Mouse (Mus musculus): ENCODE data around the gene Abl1. TPM values are rescaled to one million over a fixed set of nuclear protein-coding genes. Genes with fewer than 3 reads are reported as not detected.
A peak's percentile ranks its signal among the peaks of the same experiment; 100 is the strongest.

Abl1 gene
- polyA plus RNA-seq, 1 experiment: 28.0 TPM

GRCm38 (mm10) chr2:31827877-31828276 is 139.7 kb downstream of the Abl1 start:
- H3K79me2 ChIP-seq (ENCODE audit: control insufficient read depth, insufficient read depth): no peaks in the 10 kb centered on the region
- no peak overlapping the region for H3ac ChIP-seq (ENCODE audit: control insufficient read depth, insufficient read length)
- H3K36me3 ChIP-seq (ENCODE audit: control insufficient read depth, insufficient read depth): no peaks in the 10 kb centered on the region
- no peak overlapping the region for H3K4me3 ChIP-seq
- peaks cover 18% of the 10 kb centered on the region for H3K27me3 ChIP-seq (ENCODE audit: control insufficient read depth, insufficient read depth, insufficient read length)
- H3K4me2 ChIP-seq (ENCODE audit: low read depth): no peak overlapping the region
- TF ChIP-seq POLR2AphosphoS2 (IDR thresholded peaks at IDR 0.05; ENCODE audit: insufficient read length, low read depth): no peak
- TF ChIP-seq USF1 (IDR thresholded peaks at IDR 0.05; ENCODE audit: low read depth): no peak
- no peak for TF ChIP-seq TCF12 (IDR thresholded peaks at IDR 0.05; ENCODE audit: insufficient read depth, poor library complexity, severe bottlenecking)
- no peak for TF ChIP-seq CEBPB (IDR thresholded peaks at IDR 0.05; ENCODE audit: insufficient read depth, poor library complexity, severe bottlenecking)
- no peak for TF ChIP-seq MAX (IDR thresholded peaks at IDR 0.05; ENCODE audit: low read depth)
- no peak for TF ChIP-seq MYOD1 (IDR thresholded peaks at IDR 0.05; ENCODE audit: control insufficient read depth in 1 of 3, insufficient read length in 2 of 3, low read depth in 2 of 3)
- TF ChIP-seq SRF (IDR thresholded peaks at IDR 0.05; ENCODE audit: control insufficient read depth, insufficient read length, low read depth): no peak

DNA sequence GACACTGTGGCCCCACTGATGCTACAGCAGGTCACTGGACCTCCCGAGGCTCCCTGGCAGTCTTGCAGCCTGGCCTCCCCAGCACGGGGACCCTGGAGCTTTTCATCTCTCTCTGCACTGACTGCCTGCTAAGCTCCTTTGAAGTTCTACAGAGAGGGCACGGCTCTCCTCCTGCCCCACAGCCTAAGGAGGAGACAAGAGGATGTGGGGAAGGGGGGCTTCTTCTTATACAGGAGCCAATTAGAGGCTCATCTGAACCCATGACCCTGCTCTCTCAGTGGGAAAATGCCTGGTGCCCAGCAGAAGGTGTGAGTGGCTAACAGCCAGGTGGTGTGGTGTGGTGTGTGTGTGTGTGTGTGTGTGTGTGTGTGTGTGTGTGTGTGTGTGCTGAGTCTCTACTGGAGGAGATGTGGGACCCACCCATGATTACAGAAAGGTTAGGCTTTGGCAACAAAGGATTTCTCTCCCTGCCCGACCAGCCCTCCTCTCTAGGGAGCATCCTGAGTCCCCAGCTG is 140.2 kb downstream of the Abl1 start:
- H3K4me3 ChIP-seq: no peak overlapping the region
- no peak overlapping the region for H3ac ChIP-seq (ENCODE audit: control insufficient read depth, insufficient read length)
- TF ChIP-seq POLR2AphosphoS2 (IDR thresholded peaks at IDR 0.05; ENCODE audit: insufficient read length, low read depth): no peak
- H3K36me3 ChIP-seq (ENCODE audit: control insufficient read depth, insufficient read depth): no peaks in the 10 kb centered on the region
- no peaks in the 10 kb centered on the region for H3K79me2 ChIP-seq (ENCODE audit: control insufficient read depth, insufficient read depth)
- H3K4me2 ChIP-seq (ENCODE audit: low read depth): no peak overlapping the region
- peaks cover 18% of the 10 kb centered on the region for H3K27me3 ChIP-seq (ENCODE audit: control insufficient read depth, insufficient read depth, insufficient read length)

- H3K36me3 ChIP-seq (ENCODE audit: control insufficient read depth, insufficient read depth): no peaks in the 10 kb centered on the region
- H3K4me3 ChIP-seq: no peak overlapping the region
- peaks cover 24% of the 10 kb centered on the region for H3K27me3 ChIP-seq (ENCODE audit: control insufficient read depth, insufficient read depth, insufficient read length)
- H3K79me2 ChIP-seq (ENCODE audit: control insufficient read depth, insufficient read depth): no peaks in the 10 kb centered on the region
- no peak overlapping the region for H3K4me2 ChIP-seq (ENCODE audit: low read depth)
- TF ChIP-seq SRF (IDR thresholded peaks at IDR 0.05; ENCODE audit: control insufficient read depth, insufficient read length, low read depth) (no peak), TCF3 (IDR thresholded peaks at IDR 0.05; ENCODE audit: insufficient read length, low read depth) (no peak), MAX (IDR thresholded peaks at IDR 0.05; ENCODE audit: low read depth) (no peak), CEBPB (IDR thresholded peaks at IDR 0.05; ENCODE audit: insufficient read depth, poor library complexity, severe bottlenecking) (no peak), POLR2AphosphoS2 (IDR thresholded peaks at IDR 0.05; ENCODE audit: insufficient read length, low read depth) (no peak), POLR2A (IDR thresholded peaks at IDR 0.05; ENCODE audit: insufficient read length, low read depth) (no peak), REST (IDR thresholded peaks at IDR 0.05; ENCODE audit: insufficient read depth, insufficient read length) (no peak), TCF12 (IDR thresholded peaks at IDR 0.05; ENCODE audit: insufficient read depth, poor library complexity, severe bottlenecking) (no peak), MYOG (IDR thresholded peaks at IDR 0.05; ENCODE audit: control insufficient read depth in 1 of 3, insufficient read depth in 1 of 3, insufficient read length in 2 of 3, low read depth in 2 of 3) (no peak), USF1 (IDR thresholded peaks at IDR 0.05; ENCODE audit: low read depth) (no peak), E2F4 (IDR thresholded peaks at IDR 0.05; ENCODE audit: insufficient read depth) (no peak), MYOD1 (IDR thresholded peaks at IDR 0.05; ENCODE audit: control insufficient read depth in 1 of 3, insufficient read length in 2 of 3, low read depth in 2 of 3) (no peak)
- no peak overlapping the region for H3ac ChIP-seq (ENCODE audit: control insufficient read depth, insufficient read length)
These were observed 147.9 kb downstream of the Abl1 start for GRCm38 (mm10) chr2:31836091-31836490.

DNA sequence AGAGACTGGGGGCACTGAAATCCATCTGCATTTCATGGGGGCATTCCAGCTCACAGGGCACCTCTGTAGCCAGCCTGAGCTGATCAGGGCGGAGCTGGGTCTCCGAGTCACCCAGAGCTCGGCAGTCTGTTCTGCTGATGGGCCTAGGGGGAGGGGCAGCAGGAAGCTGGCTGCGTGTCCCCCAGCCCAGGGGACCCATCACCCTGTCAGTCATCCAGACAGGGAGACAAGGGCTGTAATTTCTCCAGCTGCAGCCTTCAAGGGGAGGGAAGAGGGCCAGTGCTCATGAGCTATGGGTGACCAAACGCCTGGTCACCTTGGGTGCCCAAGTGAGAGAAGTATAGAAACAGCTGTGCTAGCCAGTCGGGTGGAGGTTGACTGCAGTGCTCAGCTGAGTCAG is 148.8 kb downstream of the Abl1 start:
- Histone ChIP-seq H3ac (ENCODE audit: control insufficient read depth, insufficient read length) (no peak overlapping the region), H3K4me3 (no peak overlapping the region), H3K4me2 (ENCODE audit: low read depth) (peak overlapping the region; percentile 12), H3K27me3 (ENCODE audit: control insufficient read depth, insufficient read depth, insufficient read length) (peaks cover 31% of the 10 kb centered on the region), H3K36me3 (ENCODE audit: control insufficient read depth, insufficient read depth) (no peaks in the 10 kb centered on the region), H3K79me2 (ENCODE audit: control insufficient read depth, insufficient read depth) (no peaks in the 10 kb centered on the region)
- TF ChIP-seq E2F4 (IDR thresholded peaks at IDR 0.05; ENCODE audit: insufficient read depth) (no peak), MYOD1 (IDR thresholded peaks at IDR 0.05; ENCODE audit: control insufficient read depth in 1 of 3, insufficient read length in 2 of 3, low read depth in 2 of 3) (peak in 1 of 3 experiments; percentile 20)

- Histone ChIP-seq H3ac (ENCODE audit: control insufficient read depth, insufficient read length) (no peak overlapping the region), H3K27me3 (ENCODE audit: control insufficient read depth, insufficient read depth, insufficient read length) (peaks cover 42% of the 10 kb centered on the region), H3K79me2 (ENCODE audit: control insufficient read depth, insufficient read depth) (no peaks in the 10 kb centered on the region), H3K4me2 (ENCODE audit: low read depth) (no peak overlapping the region), H3K36me3 (ENCODE audit: control insufficient read depth, insufficient read depth) (no peaks in the 10 kb centered on the region), H3K4me3 (no peak overlapping the region)
- TF ChIP-seq POLR2AphosphoS2 (IDR thresholded peaks at IDR 0.05; ENCODE audit: insufficient read length, low read depth) (no peak), TCF12 (IDR thresholded peaks at IDR 0.05; ENCODE audit: insufficient read depth, poor library complexity, severe bottlenecking) (no peak), MYOD1 (IDR thresholded peaks at IDR 0.05; ENCODE audit: control insufficient read depth in 1 of 3, insufficient read length in 2 of 3, low read depth in 2 of 3) (no peak), POLR2A (IDR thresholded peaks at IDR 0.05; ENCODE audit: insufficient read length, low read depth) (no peak), USF1 (IDR thresholded peaks at IDR 0.05; ENCODE audit: low read depth) (no peak), REST (IDR thresholded peaks at IDR 0.05; ENCODE audit: insufficient read depth, insufficient read length) (no peak), CEBPB (IDR thresholded peaks at IDR 0.05; ENCODE audit: insufficient read depth, poor library complexity, severe bottlenecking) (no peak), E2F4 (IDR thresholded peaks at IDR 0.05; ENCODE audit: insufficient read depth) (no peak), MYOG (IDR thresholded peaks at IDR 0.05; ENCODE audit: control insufficient read depth in 1 of 3, insufficient read depth in 1 of 3, insufficient read length in 2 of 3, low read depth in 2 of 3) (no peak), MAX (IDR thresholded peaks at IDR 0.05; ENCODE audit: low read depth) (no peak), TCF3 (IDR thresholded peaks at IDR 0.05; ENCODE audit: insufficient read length, low read depth) (no peak), SRF (IDR thresholded peaks at IDR 0.05; ENCODE audit: control insufficient read depth, insufficient read length, low read depth) (no peak)
These were observed 150.7 kb downstream of the Abl1 start for GRCm38 (mm10) chr2:31838868-31839267.
